Mouse (Mus musculus) embryonic facial prominence, embryonic 12.5 days (tissue): ENCODE measurements around the gene Tlnrd1. TPM values are rescaled to one million over a fixed set of nuclear protein-coding genes. Genes with fewer than 3 reads are reported as not detected.

Experiments
- polyA plus RNA-seq: library from polyadenylated mRNA; unstranded; fragments of >200 nt; fragmentation: Nextera tagmentation; extraction: Ambion mirVana; gene quantifications from 2 replicates; pipeline ENCODE4 v1.2.1, GENCODE M21; 2016

Gene Tlnrd1
- polyA plus RNA-seq, 1 experiment from 2014 or later: 29.8 TPM

Other genes starting within 250 kb of the Tlnrd1 start
- gene Il16, start 138.6 kb downstream of the Tlnrd1 start, polyA plus RNA-seq: 3.1 and 3.7 TPM in 2 replicates
- 0.36 and 1.0 TPM in 2 replicates for gene Cfap161, start 89.4 kb downstream of the Tlnrd1 start, polyA plus RNA-seq
- gene Mesd, start 161 bp upstream of the Tlnrd1 start, polyA plus RNA-seq: 111 and 113 TPM in 2 replicates
- 1.0 and 1.3 TPM in 2 replicates for gene Cemip, start 202.2 kb upstream of the Tlnrd1 start, polyA plus RNA-seq